Mouse (Mus musculus): ENCODE data around the gene Olfr180. TPM values are rescaled to one million over a fixed set of nuclear protein-coding genes. Genes with fewer than 3 reads are reported as not detected.

The Olfr180 gene
- total RNA-seq (2014; rRNA removed; ENCODE audit: low replicate concordance) = not detected in 2 replicates
- polyA plus RNA-seq (2015; fragmentation: Nextera tagmentation; extraction: Ambion mirVana) = not detected in 2 replicates

GRCm38 (mm10) chr16:58929292-58929691 is at the start of gene Olfr180:
TSS of gene Olfr180 (minus strand) at chr16:58929392.
- TF ChIP-seq EP300 (IDR thresholded peaks at IDR 0.05; ENCODE audit: low read depth) (no peak), CTCF (IDR thresholded peaks at IDR 0.05; ENCODE audit: low read depth) (no peak)
- DNase-seq (ENCODE audit: low spot score) = no peak
- Histone ChIP-seq H3K27me3 (ENCODE audit: control insufficient read depth, insufficient read depth, low read length) (no peaks in the 10 kb centered on the region), H3K4me1 (ENCODE audit: control insufficient read depth, insufficient read depth) (no peaks in the 10 kb centered on the region), H3K36me3 (replicated peaks; ENCODE audit: control insufficient read depth, insufficient read depth, low read length) (no peaks in the 10 kb centered on the region), H3K4me3 (ENCODE audit: low read depth, low read length) (no peak within 1 kb of the TSS), H3K9me3 (replicated peaks; ENCODE audit: control insufficient read depth, low read length) (0 out of 2 replicates have a peak, but pooled peaks cover 5% of the 10 kb centered on the region), H3K4me2 (ENCODE audit: low read depth, low read length) (no peak within 1 kb of the TSS), H3K27ac (ENCODE audit: low read depth) (no peak within 1 kb of the TSS), H3K9ac (replicated peaks; ENCODE audit: low read depth, low read length) (no peak within 1 kb of the TSS)
- WGBS = 69% methylated on average over 4 of the region's 4 CpGs
- ATAC-seq (ENCODE audit: insufficient read depth, low read depth) = no peak

GRCm38 (mm10) chr16:58928655-58929054 is 537 bp downstream of the Olfr180 start, which contains the start of gene Olfr181:
TSS of gene Olfr181 (minus strand) at chr16:58928755.
- no peak for TF ChIP-seq CTCF (IDR thresholded peaks at IDR 0.05; ENCODE audit: low read depth)
- TF ChIP-seq EP300 (IDR thresholded peaks at IDR 0.05; ENCODE audit: low read depth) = no peak
- H3K4me2 ChIP-seq (ENCODE audit: low read depth, low read length) = no peak within 1 kb of the TSS
- ATAC-seq (ENCODE audit: insufficient read depth, low read depth) (no peak), DNase-seq (ENCODE audit: low spot score) (no peak)
- no peak within 1 kb of the TSS for H3K4me3 ChIP-seq (ENCODE audit: low read depth, low read length)
- H3K27ac ChIP-seq (ENCODE audit: low read depth) = no peak within 1 kb of the TSS
- H3K36me3 ChIP-seq (replicated peaks; ENCODE audit: control insufficient read depth, insufficient read depth, low read length) = no peaks in the 10 kb centered on the region
- 0 out of 2 replicates have a peak, but pooled peaks cover 5% of the 10 kb centered on the region for H3K9me3 ChIP-seq (replicated peaks; ENCODE audit: control insufficient read depth, low read length)
- no peaks in the 10 kb centered on the region for H3K27me3 ChIP-seq (ENCODE audit: control insufficient read depth, insufficient read depth, low read length)
- WGBS = 37% methylated on average over 1 of the region's 1 CpGs
- no peaks in the 10 kb centered on the region for H3K4me1 ChIP-seq (ENCODE audit: control insufficient read depth, insufficient read depth)
- no peak within 1 kb of the TSS for H3K9ac ChIP-seq (replicated peaks; ENCODE audit: low read depth, low read length)

- H3K4me1 ChIP-seq (ENCODE audit: control insufficient read depth, insufficient read depth) = no peaks in the 10 kb centered on the region
- no peak for DNase-seq (ENCODE audit: low spot score)
- H3K27ac ChIP-seq (ENCODE audit: low read depth) = no peak within 1 kb of the TSS
- WGBS = 81% methylated on average over 3 of the region's 3 CpGs
- H3K4me3 ChIP-seq (ENCODE audit: low read depth, low read length) = no peak within 1 kb of the TSS
- no peaks in the 10 kb centered on the region for H3K27me3 ChIP-seq (ENCODE audit: control insufficient read depth, insufficient read depth, low read length)
- no peak within 1 kb of the TSS for H3K9ac ChIP-seq (replicated peaks; ENCODE audit: low read depth, low read length)
- no peak for TF ChIP-seq CTCF (IDR thresholded peaks at IDR 0.05; ENCODE audit: low read depth)
- no peak for TF ChIP-seq EP300 (IDR thresholded peaks at IDR 0.05; ENCODE audit: low read depth)
- ATAC-seq (ENCODE audit: insufficient read depth, low read depth) = no peak
- H3K4me2 ChIP-seq (ENCODE audit: low read depth, low read length) = no peak within 1 kb of the TSS
- H3K36me3 ChIP-seq (replicated peaks; ENCODE audit: control insufficient read depth, insufficient read depth, low read length) = no peaks in the 10 kb centered on the region
- no peaks in the 10 kb centered on the region for H3K9me3 ChIP-seq (replicated peaks; ENCODE audit: control insufficient read depth, low read length)
Measured at GRCm38 (mm10) chr16:58891963-58892362, 37.2 kb downstream of the Olfr180 start, which contains the start of gene Olfr178. TSS of gene Olfr178 (minus strand) at chr16:58892063.

- no peak overlapping the region for H3K4me2 ChIP-seq (ENCODE audit: low read depth, low read length)
- H3K4me1 ChIP-seq (ENCODE audit: control insufficient read depth, insufficient read depth) = no peaks in the 10 kb centered on the region
- WGBS = 80% methylated on average over 2 of the region's 2 CpGs
- no peak for ATAC-seq (ENCODE audit: insufficient read depth, low read depth)
- no peaks in the 10 kb centered on the region for H3K36me3 ChIP-seq (replicated peaks; ENCODE audit: control insufficient read depth, insufficient read depth, low read length)
- H3K4me3 ChIP-seq (ENCODE audit: low read depth, low read length) = no peak overlapping the region
- H3K9me3 ChIP-seq (replicated peaks; ENCODE audit: control insufficient read depth, low read length) = no peaks in the 10 kb centered on the region
- no peaks in the 10 kb centered on the region for H3K27me3 ChIP-seq (ENCODE audit: control insufficient read depth, insufficient read depth, low read length)
- no peak for DNase-seq (ENCODE audit: low spot score)
- no peak overlapping the region for H3K9ac ChIP-seq (replicated peaks; ENCODE audit: low read depth, low read length)
- no peak overlapping the region for H3K27ac ChIP-seq (ENCODE audit: low read depth)
- no peak for TF ChIP-seq EP300 (IDR thresholded peaks at IDR 0.05; ENCODE audit: low read depth)
- no peak for TF ChIP-seq CTCF (IDR thresholded peaks at IDR 0.05; ENCODE audit: low read depth)
Measured at GRCm38 (mm10) chr16:58884416-58884815, 44.8 kb downstream of the Olfr180 start.

- Histone ChIP-seq H3K36me3 (replicated peaks; ENCODE audit: control insufficient read depth, insufficient read depth, low read length) (no peaks in the 10 kb centered on the region), H3K4me1 (ENCODE audit: control insufficient read depth, insufficient read depth) (no peaks in the 10 kb centered on the region), H3K27me3 (ENCODE audit: control insufficient read depth, insufficient read depth, low read length) (no peaks in the 10 kb centered on the region), H3K9me3 (replicated peaks; ENCODE audit: control insufficient read depth, low read length) (no peaks in the 10 kb centered on the region), H3K9ac (replicated peaks; ENCODE audit: low read depth, low read length) (no peak within 1 kb of the TSS), H3K4me2 (ENCODE audit: low read depth, low read length) (no peak within 1 kb of the TSS), H3K27ac (ENCODE audit: low read depth) (no peak within 1 kb of the TSS), H3K4me3 (ENCODE audit: low read depth, low read length) (no peak within 1 kb of the TSS)
- DNase-seq (ENCODE audit: low spot score) (no peak), ATAC-seq (ENCODE audit: insufficient read depth, low read depth) (no peak)
- TF ChIP-seq EP300 (IDR thresholded peaks at IDR 0.05; ENCODE audit: low read depth) (no peak), CTCF (IDR thresholded peaks at IDR 0.05; ENCODE audit: low read depth) (no peak)
- 48% methylated on average over 1 of the region's 1 CpGs for WGBS
Measured at GRCm38 (mm10) chr16:58874668-58875067, 54.5 kb downstream of the Olfr180 start, which contains the start of gene Olfr177. TSS of gene Olfr177 (minus strand) at chr16:58874768.

Other genes starting within 250 kb of the Olfr180 start
- not detected in 2 replicates for gene Gpr15, start 210.3 kb downstream of the Olfr180 start, total RNA-seq (2014; rRNA removed; ENCODE audit: low replicate concordance)
- 0.10 TPM in 1 of 2 replicates, not detected in the other for gene Gpr15, start 210.3 kb downstream of the Olfr180 start, polyA plus RNA-seq (2015; fragmentation: Nextera tagmentation; extraction: Ambion mirVana)
- gene Cldnd1, start 201.5 kb downstream of the Olfr180 start, total RNA-seq (2014; rRNA removed; ENCODE audit: low replicate concordance) = 24.0 and 43.9 TPM in 2 replicates
- gene Cldnd1, start 201.5 kb downstream of the Olfr180 start, polyA plus RNA-seq (2015; fragmentation: Nextera tagmentation; extraction: Ambion mirVana) = 72.0 and 72.8 TPM in 2 replicates
- not detected in 2 replicates for gene Olfr172, start 166.2 kb downstream of the Olfr180 start, total RNA-seq (2014; rRNA removed; ENCODE audit: low replicate concordance)
- not detected in 2 replicates for gene Olfr172, start 166.2 kb downstream of the Olfr180 start, polyA plus RNA-seq (2015; fragmentation: Nextera tagmentation; extraction: Ambion mirVana)
- not detected in 2 replicates for gene Olfr173, start 129.1 kb downstream of the Olfr180 start, total RNA-seq (2014; rRNA removed; ENCODE audit: low replicate concordance)
- not detected in 2 replicates for gene Olfr173, start 129.1 kb downstream of the Olfr180 start, polyA plus RNA-seq (2015; fragmentation: Nextera tagmentation; extraction: Ambion mirVana)
- not detected in 2 replicates for gene Olfr175-ps1, start 102.6 kb downstream of the Olfr180 start, total RNA-seq (2014; rRNA removed; ENCODE audit: low replicate concordance)
- not detected in 2 replicates for gene Olfr175-ps1, start 102.6 kb downstream of the Olfr180 start, polyA plus RNA-seq (2015; fragmentation: Nextera tagmentation; extraction: Ambion mirVana)
- not detected in 2 replicates for gene Olfr177, start 54.6 kb downstream of the Olfr180 start, total RNA-seq (2014; rRNA removed; ENCODE audit: low replicate concordance)
- not detected in 2 replicates for gene Olfr177, start 54.6 kb downstream of the Olfr180 start, polyA plus RNA-seq (2015; fragmentation: Nextera tagmentation; extraction: Ambion mirVana)
- not detected in 2 replicates for gene Olfr178, start 37.3 kb downstream of the Olfr180 start, total RNA-seq (2014; rRNA removed; ENCODE audit: low replicate concordance)
- gene Olfr178, start 37.3 kb downstream of the Olfr180 start, polyA plus RNA-seq (2015; fragmentation: Nextera tagmentation; extraction: Ambion mirVana) = not detected in 2 replicates
- gene Olfr181, start 637 bp downstream of the Olfr180 start, total RNA-seq (2014; rRNA removed; ENCODE audit: low replicate concordance) = not detected in 2 replicates
- not detected in 2 replicates for gene Olfr181, start 637 bp downstream of the Olfr180 start, polyA plus RNA-seq (2015; fragmentation: Nextera tagmentation; extraction: Ambion mirVana)
- gene Olfr183, start 66.0 kb upstream of the Olfr180 start, total RNA-seq (2014; rRNA removed; ENCODE audit: low replicate concordance) = not detected in 2 replicates
- gene Olfr183, start 66.0 kb upstream of the Olfr180 start, polyA plus RNA-seq (2015; fragmentation: Nextera tagmentation; extraction: Ambion mirVana) = not detected in 2 replicates
- not detected in 2 replicates for gene Olfr186, start 100.9 kb upstream of the Olfr180 start, total RNA-seq (2014; rRNA removed; ENCODE audit: low replicate concordance)
- gene Olfr186, start 100.9 kb upstream of the Olfr180 start, polyA plus RNA-seq (2015; fragmentation: Nextera tagmentation; extraction: Ambion mirVana) = not detected in 2 replicates
- not detected in 2 replicates for gene Olfr187, start 110.4 kb upstream of the Olfr180 start, total RNA-seq (2014; rRNA removed; ENCODE audit: low replicate concordance)
- not detected in 2 replicates for gene Olfr187, start 110.4 kb upstream of the Olfr180 start, polyA plus RNA-seq (2015; fragmentation: Nextera tagmentation; extraction: Ambion mirVana)
- gene Olfr190, start 148.6 kb upstream of the Olfr180 start, total RNA-seq (2014; rRNA removed; ENCODE audit: low replicate concordance) = not detected in 2 replicates
- gene Olfr190, start 148.6 kb upstream of the Olfr180 start, polyA plus RNA-seq (2015; fragmentation: Nextera tagmentation; extraction: Ambion mirVana) = not detected in 2 replicates
- gene Olfr191, start 160.4 kb upstream of the Olfr180 start, total RNA-seq (2014; rRNA removed; ENCODE audit: low replicate concordance) = not detected in 2 replicates
- gene Olfr191, start 160.4 kb upstream of the Olfr180 start, polyA plus RNA-seq (2015; fragmentation: Nextera tagmentation; extraction: Ambion mirVana) = not detected in 2 replicates
- not detected in 2 replicates for gene Olfr193, start 182.5 kb upstream of the Olfr180 start, total RNA-seq (2014; rRNA removed; ENCODE audit: low replicate concordance)
- not detected in 2 replicates for gene Olfr193, start 182.5 kb upstream of the Olfr180 start, polyA plus RNA-seq (2015; fragmentation: Nextera tagmentation; extraction: Ambion mirVana)
- not detected in 2 replicates for gene Olfr194, start 191.7 kb upstream of the Olfr180 start, total RNA-seq (2014; rRNA removed; ENCODE audit: low replicate concordance)
- gene Olfr194, start 191.7 kb upstream of the Olfr180 start, polyA plus RNA-seq (2015; fragmentation: Nextera tagmentation; extraction: Ambion mirVana) = not detected in 2 replicates
- gene Olfr195, start 217.7 kb upstream of the Olfr180 start, total RNA-seq (2014; rRNA removed; ENCODE audit: low replicate concordance) = not detected in 2 replicates
- gene Olfr195, start 217.7 kb upstream of the Olfr180 start, polyA plus RNA-seq (2015; fragmentation: Nextera tagmentation; extraction: Ambion mirVana) = not detected in 2 replicates
- gene Olfr196, start 241.1 kb upstream of the Olfr180 start, total RNA-seq (2014; rRNA removed; ENCODE audit: low replicate concordance) = not detected in 2 replicates
- not detected in 2 replicates for gene Olfr196, start 241.1 kb upstream of the Olfr180 start, polyA plus RNA-seq (2015; fragmentation: Nextera tagmentation; extraction: Ambion mirVana)

Measured in heart, postnatal 0 days (tissue).